Mouse (Mus musculus): ENCODE data around the gene Aldh3b3.

Aldh3b3 gene

DNA sequence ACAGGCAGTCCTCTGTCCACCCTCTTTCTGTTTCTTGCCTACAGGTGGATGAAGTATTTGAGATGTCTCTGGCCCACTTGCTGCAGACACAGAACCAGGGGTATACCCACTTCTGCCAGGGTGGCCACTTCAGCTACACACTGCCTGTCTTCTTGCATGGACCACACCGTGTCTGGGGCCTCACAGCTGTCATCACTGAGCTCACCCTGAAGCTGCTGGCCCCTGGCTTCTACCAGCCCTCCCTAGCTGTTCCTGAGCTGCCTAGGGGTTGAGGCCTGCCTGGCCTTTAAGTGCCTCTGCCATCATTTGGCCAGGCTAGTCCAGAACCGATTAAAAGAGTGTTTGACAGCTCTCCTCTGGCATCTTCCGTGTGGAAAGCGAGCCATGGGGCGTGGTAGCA lies 43.3 kb downstream of the Aldh3b3 start:
- no peak for DNase-seq (ENCODE audit: low spot score in 2 of 2)

DNA sequence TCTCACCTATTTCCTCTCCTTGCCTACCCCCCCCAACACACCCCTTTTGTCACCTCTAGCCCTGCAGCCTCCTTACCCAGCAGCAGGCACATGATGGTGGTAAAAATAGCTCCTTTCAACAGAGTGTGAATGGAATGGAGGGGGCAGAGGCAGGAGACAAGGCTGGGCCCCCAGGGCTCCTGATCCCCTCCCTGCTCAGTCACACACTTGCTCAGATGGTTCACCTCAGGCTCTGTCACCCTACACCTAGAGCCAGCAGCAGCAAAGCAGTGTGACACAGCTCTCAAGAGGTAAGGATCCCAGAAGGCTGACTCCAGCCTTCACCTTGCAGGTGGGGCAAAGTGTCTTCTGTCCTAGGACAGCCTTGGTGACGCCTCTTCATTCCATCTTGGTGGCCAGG lies 44.7 kb downstream of the Aldh3b3 start, which contains the start of gene Doc2g:
Doc2g (plus strand) TSS at position 202 of the 400 bp plus-strand sequence.
- DNase-seq (ENCODE audit: low spot score in 2 of 2), result no peak

DNA sequence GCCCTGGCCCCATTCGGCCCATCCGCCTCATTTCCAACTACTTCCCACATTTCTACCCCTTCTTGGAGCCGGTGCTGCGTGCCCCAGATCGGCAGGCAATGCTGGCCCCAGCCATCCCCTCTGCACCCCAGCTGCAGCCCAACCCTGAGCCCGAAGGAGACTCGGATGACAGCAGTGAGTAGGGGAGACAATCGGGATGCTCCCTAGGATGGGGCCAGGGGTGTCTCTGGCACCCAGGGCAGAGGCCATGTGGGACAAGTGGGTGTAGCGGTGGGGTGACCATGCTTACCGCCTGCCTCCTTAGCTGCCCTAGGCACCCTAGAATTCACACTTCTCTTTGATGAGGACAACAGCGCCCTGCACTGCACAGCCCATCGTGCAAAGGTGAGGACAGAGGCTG lies 45.2 kb downstream of the Aldh3b3 start:
- DNase-seq (ENCODE audit: low spot score in 2 of 2), result no peak

DNA sequence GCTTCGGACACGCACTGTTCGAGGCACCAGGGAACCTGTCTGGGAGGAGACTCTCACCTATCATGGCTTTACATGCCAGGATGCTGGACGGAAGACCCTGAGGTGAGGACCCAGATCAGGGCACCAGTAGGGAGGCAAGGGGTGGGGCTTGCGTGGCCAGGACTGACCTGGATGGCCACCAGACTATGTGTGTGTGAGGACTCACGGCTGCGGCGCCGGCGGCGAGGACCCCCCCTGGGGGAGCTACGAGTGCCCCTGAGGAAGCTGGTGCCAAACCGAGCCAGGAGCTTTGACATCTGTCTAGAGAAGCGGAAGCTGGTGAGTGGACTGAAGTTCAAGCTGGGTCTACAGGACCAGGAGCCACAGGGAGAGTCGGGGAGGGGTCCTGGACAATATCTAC lies 45.9 kb downstream of the Aldh3b3 start:
- DNase-seq (ENCODE audit: low spot score in 2 of 2), result no peak

DNA sequence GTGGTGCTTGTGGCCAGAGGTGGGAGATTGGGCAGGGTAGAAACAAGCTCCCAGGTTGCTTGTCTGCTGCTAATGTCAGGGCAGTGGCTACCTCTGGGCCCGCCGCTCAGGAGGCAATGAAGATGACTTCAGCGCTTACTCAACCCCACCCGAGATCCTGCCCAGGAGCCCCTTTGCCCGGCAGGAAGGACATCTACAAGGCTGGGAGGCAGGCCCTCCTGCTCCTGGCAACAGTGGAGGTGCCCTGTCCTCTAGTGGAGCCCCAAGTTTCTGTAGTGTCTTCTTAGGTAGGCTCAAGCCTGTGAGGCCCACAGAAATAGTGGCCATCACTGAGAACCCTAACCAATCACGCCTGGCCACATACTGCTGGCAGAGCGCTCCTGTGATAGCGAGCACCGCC lies 46.6 kb downstream of the Aldh3b3 start:
- no peak for DNase-seq (ENCODE audit: low spot score in 2 of 2)

DNA sequence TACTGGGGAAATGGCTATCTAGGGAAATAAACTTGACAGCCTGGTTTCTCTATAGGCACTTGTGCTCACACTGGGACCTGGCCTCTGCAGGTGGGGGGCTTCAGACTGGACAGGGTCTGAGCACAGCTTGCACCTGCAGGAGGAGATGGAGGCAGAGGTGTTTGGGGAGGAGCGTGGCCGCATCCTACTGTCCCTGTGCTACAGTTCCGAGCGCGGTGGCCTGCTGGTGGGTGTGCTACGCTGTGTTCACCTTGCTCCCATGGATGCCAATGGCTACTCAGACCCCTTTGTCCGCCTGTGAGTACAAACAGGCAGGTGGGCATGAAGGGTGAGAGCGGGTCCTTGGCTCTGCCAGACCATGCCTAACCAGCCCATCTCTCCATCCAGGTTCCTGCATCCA lies 47.5 kb downstream of the Aldh3b3 start:
- no peak for DNase-seq (ENCODE audit: low spot score in 2 of 2)

DNA sequence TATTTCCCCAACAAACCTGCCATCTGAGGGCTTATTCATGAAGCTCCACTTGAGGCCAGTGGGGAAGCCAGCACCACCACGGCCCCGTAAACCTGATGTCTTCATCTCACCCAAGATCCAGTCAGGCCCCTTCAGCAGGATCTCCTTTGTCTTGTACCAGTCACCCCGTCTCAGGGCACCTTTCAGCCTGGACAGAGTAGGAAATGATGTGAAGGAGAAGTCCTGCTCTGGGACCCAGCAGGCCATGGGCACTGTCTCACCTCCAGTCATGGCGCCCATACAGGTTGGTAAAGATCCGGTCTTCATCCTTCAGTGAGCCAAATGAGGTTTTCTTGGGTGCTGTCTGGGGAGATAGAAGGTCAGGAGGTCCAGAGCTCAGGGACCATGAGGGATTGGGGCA lies 52.6 kb downstream of the Aldh3b3 start:
- DNase-seq (ENCODE audit: low spot score in 2 of 2), result no peak

DNA sequence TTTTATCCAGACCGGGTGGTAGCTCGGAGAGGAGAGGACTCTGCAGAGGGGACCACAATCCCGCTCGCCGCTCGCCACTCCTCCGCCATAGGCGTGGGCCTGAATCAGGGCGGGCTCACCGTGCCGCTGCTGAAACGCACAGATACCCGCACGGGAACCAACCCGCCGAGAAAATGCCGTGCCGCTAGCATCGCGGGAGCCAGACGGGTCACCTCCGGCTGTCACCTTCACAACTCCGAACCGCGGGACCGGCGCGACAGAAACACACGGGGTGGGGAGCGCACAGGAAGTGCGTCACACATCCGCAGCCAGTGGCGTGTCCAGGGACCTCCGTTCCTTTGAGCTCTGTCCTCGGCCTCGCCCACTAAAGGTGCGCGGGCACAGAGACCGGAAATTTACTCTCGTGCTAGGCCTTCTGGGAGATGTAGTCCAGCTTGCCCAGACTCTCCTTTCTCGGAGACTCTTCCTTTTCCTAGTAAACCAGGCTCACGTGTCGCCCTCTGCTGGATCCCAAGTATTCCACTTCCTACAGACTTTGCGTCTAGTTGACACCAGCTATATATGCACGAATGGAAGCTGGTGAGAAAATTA lies 54.1 kb downstream of the Aldh3b3 start, which contains the start of gene Ndufv1:
Ndufv1 (minus strand) TSS at position 375 of the 591 bp plus-strand sequence.
- peak; percentile 97 to 98 for DNase-seq (ENCODE audit: low spot score in 2 of 2)

DNA sequence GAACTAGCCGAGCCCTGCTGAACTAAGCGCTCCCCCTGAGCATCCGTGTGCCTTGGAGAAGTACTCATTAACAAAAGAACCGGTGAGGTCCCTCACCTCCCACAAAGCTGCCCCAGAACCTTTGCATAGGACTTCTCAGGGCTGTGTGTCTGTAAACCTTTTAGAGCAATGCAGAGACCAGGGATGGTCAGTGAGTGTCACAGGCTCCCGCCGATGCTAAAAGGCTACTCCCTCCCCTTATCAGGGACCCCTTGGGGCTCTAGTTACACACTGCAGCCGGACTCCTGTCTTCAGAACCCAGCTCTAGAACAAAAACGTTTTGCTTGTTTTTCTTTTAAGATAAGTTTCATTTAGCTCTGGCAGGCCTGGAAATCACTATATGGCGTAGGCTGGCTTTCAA lies 54.6 kb downstream of the Aldh3b3 start:
- DNase-seq (ENCODE audit: low spot score in 2 of 2), result no peak

DNA sequence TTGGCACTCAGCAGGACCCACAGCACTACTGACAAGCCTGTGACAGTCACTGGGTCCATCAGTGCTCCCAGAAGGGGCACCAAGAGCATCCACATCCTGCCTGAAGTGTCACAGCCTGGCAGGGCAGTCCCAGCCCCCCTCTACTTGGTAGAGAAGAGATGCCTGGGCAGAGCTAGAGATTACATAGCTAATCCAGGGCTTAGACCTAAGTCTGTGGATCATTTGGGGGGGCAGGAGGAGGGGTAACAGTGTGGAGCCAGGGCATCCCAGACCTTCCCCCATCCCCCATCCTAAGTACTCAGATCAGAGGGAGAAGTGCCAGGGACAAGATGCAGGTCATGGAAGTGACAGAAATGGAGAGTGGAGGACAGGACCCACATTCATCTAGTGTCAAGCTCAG lies 56.4 kb downstream of the Aldh3b3 start:
- DNase-seq (ENCODE audit: low spot score in 2 of 2), result no peak

DNA sequence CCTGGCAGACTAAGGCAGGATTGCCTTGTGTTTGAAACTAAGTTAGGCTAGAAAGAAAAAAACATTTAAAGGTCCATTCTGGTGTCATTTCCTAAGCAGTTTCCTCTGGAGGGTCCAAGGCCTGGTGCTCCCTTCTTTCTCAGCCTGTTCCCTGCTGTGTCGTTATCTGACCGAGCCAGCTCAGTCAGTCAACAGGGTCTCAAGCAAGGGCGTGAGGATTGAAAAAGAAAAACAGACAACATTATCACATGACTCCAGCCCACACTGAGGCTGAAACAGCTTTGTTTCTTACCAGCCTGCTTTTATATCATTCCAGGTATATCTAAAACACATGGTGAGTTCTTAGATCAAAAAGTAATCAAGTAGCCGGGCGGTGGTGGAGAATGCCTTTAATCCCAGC lies 57.2 kb downstream of the Aldh3b3 start:
- no peak for DNase-seq (ENCODE audit: low spot score in 2 of 2)

DNA sequence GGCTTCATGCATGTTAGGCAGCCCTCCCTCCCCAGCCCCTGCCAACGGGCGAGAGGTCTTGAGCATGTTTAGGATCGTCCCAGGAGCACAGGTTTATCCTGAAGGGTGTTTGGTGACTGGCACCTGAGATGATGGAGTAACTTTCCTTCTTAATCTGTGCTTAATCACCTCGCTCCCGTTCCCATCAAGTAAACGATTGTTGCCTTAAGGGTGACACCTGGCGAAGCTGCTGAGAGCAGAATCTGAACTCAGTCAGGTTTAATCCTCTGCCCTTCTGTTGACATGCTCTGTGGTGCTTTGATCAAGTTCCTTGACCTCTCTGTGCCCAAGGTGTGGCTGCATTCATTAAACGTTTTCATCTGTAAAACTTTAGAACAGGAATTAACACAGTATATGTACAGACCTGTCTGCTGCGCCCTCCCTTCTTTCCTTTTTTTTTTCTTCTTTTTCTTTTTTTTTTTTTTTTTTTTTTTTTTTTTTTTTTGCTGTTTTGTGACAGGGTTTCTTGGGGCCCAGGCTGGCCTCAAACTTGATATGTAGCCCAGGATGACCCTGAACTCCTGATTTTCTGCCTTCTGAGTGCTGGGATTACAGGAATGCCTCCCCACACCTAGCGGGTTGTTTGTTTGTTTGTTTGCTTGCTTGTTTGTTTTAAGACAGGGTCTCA lies 59.6 kb downstream of the Aldh3b3 start:
- DNase-seq (ENCODE audit: low spot score in 2 of 2), result no peak

DNA sequence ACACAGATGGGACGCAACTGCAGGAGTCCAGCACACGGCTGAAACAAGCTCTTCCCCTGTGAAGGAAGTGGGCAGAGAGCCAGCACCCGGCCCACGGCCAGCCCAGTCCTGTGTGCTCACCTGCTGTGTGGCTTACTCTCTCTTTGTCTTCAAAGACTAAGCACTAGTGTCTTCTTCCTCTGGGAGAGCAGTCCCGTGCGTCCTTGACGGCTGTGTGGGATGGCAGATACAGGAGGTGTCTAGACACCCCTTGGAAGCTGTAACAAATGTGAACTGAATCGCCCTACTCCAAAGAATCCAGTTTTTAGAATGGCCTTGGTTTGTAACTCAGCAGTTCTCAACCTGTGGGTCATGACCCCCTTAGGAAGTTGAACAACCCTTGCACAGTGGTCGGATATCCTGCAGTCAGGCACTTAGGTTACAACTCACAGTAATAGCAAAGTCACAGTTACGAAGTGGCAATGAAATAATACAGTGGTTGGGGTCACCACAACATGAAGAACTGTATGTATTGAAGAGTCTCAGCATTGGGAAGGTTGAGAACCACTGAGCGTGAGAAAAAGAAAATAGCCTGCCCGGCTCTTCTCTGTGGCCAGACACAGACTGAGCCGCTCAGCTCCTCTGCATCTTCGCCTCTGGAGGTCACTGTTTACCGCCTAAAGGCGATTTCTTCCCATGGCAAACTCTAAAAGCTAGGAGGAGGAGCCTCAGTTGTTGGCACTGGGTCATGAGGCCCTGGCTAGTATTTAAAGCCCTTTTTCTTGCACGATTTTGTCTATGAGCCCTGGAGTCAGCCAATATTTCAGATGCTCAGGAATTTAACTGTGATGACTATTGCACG lies 60.5 kb downstream of the Aldh3b3 start:
- DNase-seq (ENCODE audit: low spot score in 2 of 2), result peak; percentile 71 to 76

Measured in spleen, postnatal 36 days (tissue).